Mouse (Mus musculus) heart, embryonic 13.5 days (tissue): ENCODE measurements at regions not wholly inside any gene's neighbourhood (a gene's known extent, or its start where the extent isn't known, plus 50 kb on each side); places are given as distances from the start of the nearest gene placed in this dataset.

Source experiments
- ATAC-seq: fragments of 200-750 bp; cut with Nextera tagmentation; 2 replicates; pipeline ENCODE4 v1.8.0; 2017; ENCODE audit warnings: moderate TSS enrichment; ENCODE audit not compliant: insufficient number of reproducible peaks, low FRiP score, low TSS enrichment; ENCODE audit errors: extremely low read depth
- H3K27ac ChIP-seq: fragments of 300-500 bp; sonication (generic); replicated peaks from 2 replicates; pipeline ENCODE4 v1.5.1; 2015; ENCODE audit warnings: moderate library complexity, mild to moderate bottlenecking, inconsistent platforms
- H3K27me3 ChIP-seq: fragments of 300-500 bp; sonication (generic); replicated peaks from 2 replicates; pipeline ENCODE4 v1.6.1; 2015; ENCODE audit warnings: mild to moderate bottlenecking, inconsistent platforms
- H3K36me3 ChIP-seq: fragments of 300-500 bp; sonication (generic); 2 replicates; pipeline ENCODE4 v1.6.1; 2015; ENCODE audit warnings: mild to moderate bottlenecking, inconsistent platforms
- H3K4me1 ChIP-seq: fragments of 300-500 bp; sonication (generic); 2 replicates; pipeline ENCODE4 v1.6.1; 2015; ENCODE audit warnings: inconsistent platforms
- H3K4me2 ChIP-seq: fragments of 300-500 bp; sonication (generic); 2 replicates; pipeline ENCODE4 v1.6.1; 2015; ENCODE audit warnings: inconsistent platforms, mild to moderate bottlenecking, moderate library complexity
- H3K4me3 ChIP-seq: fragments of 300-500 bp; sonication (generic); 2 replicates; pipeline ENCODE4 v1.5.1; 2015; ENCODE audit warnings: moderate library complexity, mild to moderate bottlenecking, inconsistent platforms
- H3K9ac ChIP-seq: fragments of 300-500 bp; sonication (generic); 2 replicates; pipeline ENCODE4 v1.6.1; 2015; ENCODE audit warnings: inconsistent platforms, mild to moderate bottlenecking, moderate library complexity
- H3K9me3 ChIP-seq: fragments of 300-500 bp; sonication (generic); 2 replicates; pipeline ENCODE4 v1.6.1; 2016; ENCODE audit warnings: inconsistent platforms
- WGBS: fragments of 180-500 bp; shearing (Covaris S2); methylation state at CpG from one replicate; pipeline ENCODE4 v1.1.7; 2015; ENCODE audit warnings: mixed read lengths; 5-methylcytosine and 5-hydroxymethylcytosine counted together

DNA sequence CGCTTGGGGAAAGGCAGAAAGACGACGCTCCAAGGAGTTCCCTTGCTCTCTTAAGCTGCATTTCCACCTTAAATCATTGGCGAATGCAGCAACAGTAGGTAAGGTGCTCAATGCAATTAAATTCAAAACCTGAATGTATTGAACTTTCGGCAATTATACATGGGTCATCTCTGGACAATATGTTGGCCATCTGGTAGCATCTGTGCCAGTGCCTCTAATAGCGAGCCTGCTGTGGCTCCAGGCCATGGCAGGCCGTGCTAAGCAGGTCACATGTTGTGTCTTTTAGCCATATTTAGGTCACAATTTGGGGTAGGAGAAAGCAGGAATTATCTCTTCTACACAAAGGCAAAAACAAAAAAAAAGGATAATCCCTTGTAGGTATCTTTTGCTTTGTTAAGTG, 462.8 kb downstream of the Gtdc1 start:
- 79% methylated on average over 7 of the region's 7 CpGs for WGBS
- Histone ChIP-seq H3K4me3 (no peak overlapping the region), H3K4me1 (peaks cover 10% of the 10 kb centered on the region), H3K9ac (no peak overlapping the region), H3K36me3 (no peaks in the 10 kb centered on the region), H3K4me2 (no peak overlapping the region), H3K27ac (no peak overlapping the region), H3K27me3 (no peaks in the 10 kb centered on the region), H3K9me3 (no peaks in the 10 kb centered on the region)
- no peak for ATAC-seq

DNA sequence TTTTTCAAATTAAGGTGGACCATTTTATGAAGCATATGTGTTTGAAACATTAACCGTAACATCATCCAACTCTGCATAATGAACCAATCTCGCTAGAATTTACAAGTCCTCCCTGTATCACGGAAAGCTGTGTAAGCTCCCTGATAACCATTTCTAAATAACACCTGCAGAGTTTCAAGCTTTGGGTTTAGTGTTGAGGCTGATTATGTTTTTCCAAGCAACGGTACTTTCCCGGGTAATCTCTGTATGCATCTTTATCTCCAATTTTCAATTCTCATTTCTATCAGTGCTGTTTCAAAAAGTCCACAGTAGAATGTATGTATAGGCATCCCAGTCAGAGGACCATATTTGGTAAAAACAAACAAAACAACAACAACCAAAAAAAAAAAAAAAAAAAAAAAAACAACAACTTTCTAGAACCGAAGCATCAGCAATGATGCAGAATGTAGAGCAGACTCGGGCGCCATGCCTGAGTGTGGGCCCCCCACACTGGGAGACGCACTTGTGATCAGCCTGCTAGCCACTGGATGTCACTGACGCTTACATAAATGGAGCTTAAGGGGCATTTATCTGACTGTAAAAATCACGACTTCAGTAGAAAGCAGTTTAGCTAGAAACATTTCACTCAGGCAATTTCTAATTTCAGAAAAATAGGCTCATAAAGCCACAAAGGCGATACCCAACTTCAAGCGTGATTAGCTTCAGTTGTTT, 464.7 kb downstream of the Gtdc1 start:
- WGBS = 75% methylated on average over 13 of the region's 13 CpGs
- Histone ChIP-seq H3K4me2 (no peak overlapping the region), H3K9me3 (no peaks in the 10 kb centered on the region), H3K27me3 (no peaks in the 10 kb centered on the region), H3K4me1 (peaks cover 10% of the 10 kb centered on the region), H3K4me3 (no peak overlapping the region), H3K9ac (no peak overlapping the region), H3K27ac (no peak overlapping the region), H3K36me3 (no peaks in the 10 kb centered on the region)
- no peak for ATAC-seq

DNA sequence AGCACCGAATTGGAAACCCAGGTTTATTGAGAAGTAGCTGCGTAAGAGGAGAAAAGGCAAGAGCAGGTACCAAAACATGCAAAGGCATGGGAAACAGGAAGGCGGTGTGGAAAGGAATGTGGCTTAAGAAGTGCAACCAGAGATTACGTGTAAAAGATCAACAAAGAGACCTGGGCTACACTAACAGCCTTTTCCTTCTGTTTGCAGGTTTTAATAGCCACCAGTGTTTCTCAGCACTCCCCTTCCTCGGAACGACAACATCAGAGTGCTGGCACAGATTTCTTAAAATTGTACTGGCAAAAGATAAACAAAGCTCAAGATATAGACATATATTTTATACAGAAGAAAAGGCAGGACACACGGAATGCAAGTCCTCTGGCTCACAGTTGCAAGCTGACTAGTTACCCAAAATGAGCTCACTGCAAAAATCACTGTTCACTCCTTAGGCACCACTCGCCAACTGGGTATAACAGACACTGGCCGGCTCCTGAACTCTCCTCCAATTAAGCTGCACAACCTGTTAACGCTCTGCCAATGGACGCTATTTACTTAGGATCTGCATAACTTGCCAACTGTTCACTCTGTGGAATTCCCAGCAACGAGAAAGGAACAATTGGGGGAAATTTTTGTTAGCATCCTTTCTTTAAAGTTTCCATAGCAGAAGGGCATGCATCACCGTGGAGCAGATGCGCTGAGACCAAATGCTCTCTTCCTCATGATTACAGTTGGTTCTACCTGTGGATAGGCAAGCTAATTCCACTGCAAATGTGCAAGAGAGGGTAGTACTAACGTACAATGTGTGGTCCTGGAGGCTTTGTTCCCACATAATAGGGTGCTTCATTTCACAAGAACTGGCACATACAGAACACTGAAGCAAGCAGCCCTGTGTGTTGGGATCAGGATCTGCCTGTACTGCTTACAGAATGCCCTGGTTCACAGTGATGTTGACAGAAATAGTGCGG, 465.9 kb downstream of the Gtdc1 start:
- ATAC-seq = no peak
- WGBS = 45% methylated on average over 16 of the region's 16 CpGs
- no peaks in the 10 kb centered on the region for H3K9me3 ChIP-seq
- H3K4me3 ChIP-seq = no peak overlapping the region
- peaks cover 10% of the 10 kb centered on the region for H3K4me1 ChIP-seq
- no peak overlapping the region for H3K27ac ChIP-seq
- peak overlapping the region; percentile 20 for H3K4me2 ChIP-seq
- no peaks in the 10 kb centered on the region for H3K36me3 ChIP-seq
- no peak overlapping the region for H3K9ac ChIP-seq
- no peaks in the 10 kb centered on the region for H3K27me3 ChIP-seq

DNA sequence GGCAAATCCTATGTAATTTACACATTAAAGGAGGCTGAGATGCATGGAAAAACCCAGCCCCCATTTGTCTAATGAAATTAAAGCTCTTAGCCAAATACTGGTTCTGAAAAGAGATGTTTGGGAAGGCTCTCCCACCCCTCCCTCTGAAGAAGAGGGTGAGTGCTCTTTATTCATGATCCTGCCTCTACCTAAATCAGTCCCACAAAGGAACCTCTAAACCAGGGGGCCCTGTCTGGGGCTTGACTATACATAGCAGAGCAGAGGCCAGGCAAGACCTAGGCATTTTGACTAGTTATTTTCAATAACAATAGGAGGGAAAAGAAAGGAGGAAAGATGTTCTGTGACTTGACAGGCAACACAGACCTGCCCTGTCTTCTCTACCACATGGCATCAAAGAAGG, 478.0 kb downstream of the Gtdc1 start:
- H3K9me3 ChIP-seq = no peaks in the 10 kb centered on the region
- H3K9ac ChIP-seq = no peak overlapping the region
- no peaks in the 10 kb centered on the region for H3K27me3 ChIP-seq
- no peaks in the 10 kb centered on the region for H3K4me1 ChIP-seq
- no peaks in the 10 kb centered on the region for H3K36me3 ChIP-seq
- no peak overlapping the region for H3K4me3 ChIP-seq
- H3K27ac ChIP-seq = no peak overlapping the region
- H3K4me2 ChIP-seq = no peak overlapping the region
- ATAC-seq = no peak
